Mouse (Mus musculus): ENCODE data around the gene Psmd12. TPM values are rescaled to one million over a fixed set of nuclear protein-coding genes. Genes with fewer than 3 reads are reported as not detected.
A peak's percentile ranks its signal among the peaks of the same experiment; 100 is the strongest.
"Not testable (repeated sequence)": the region's sequence is repeated elsewhere in the genome, so short reads cannot be mapped to it uniquely, and the experiment has no call there.

The Psmd12 gene
- polyA plus RNA-seq, 1 experiment from 2014 or later = 154 TPM

GRCm38 (mm10) chr11:107509631-107510338 lies 30.5 kb downstream of the Psmd12 start:
- 19% methylated on average over 11 of the region's 11 CpGs for WGBS
- no peaks in the 10 kb centered on the region for H3K36me3 ChIP-seq (ENCODE audit: control insufficient read depth, insufficient read depth, low read length)
- peak; percentile 38; the same call in 1 of the 2 replicates for ATAC-seq (ENCODE audit: low read depth)
- peaks cover 8% of the 10 kb centered on the region; the same call in 1 of the 2 replicates for H3K4me1 ChIP-seq (ENCODE audit: control insufficient read depth, insufficient read depth, low read length)
- H3K27ac ChIP-seq (replicated peaks; ENCODE audit: low read depth, low read length) = no peak overlapping the region
- H3K9ac ChIP-seq (ENCODE audit: low read depth, low read length) = no peak overlapping the region
- no peak overlapping the region for H3K4me3 ChIP-seq (ENCODE audit: low read depth, low read length)
- H3K27me3 ChIP-seq (replicated peaks; ENCODE audit: control insufficient read depth, insufficient read depth, low read length) = no peaks in the 10 kb centered on the region
- no peaks in the 10 kb centered on the region for H3K9me3 ChIP-seq (ENCODE audit: control insufficient read depth, low read length)
- DNase-seq (ENCODE audit: low spot score) = peak; percentile 24
- peak overlapping the region; percentile 29 for H3K4me2 ChIP-seq (ENCODE audit: low read depth, low read length)

- H3K4me1 ChIP-seq (ENCODE audit: control insufficient read depth, insufficient read depth, low read length) = peaks cover 8% of the 10 kb centered on the region; the same call in 1 of the 2 replicates
- H3K4me3 ChIP-seq (ENCODE audit: low read depth, low read length) = no peak overlapping the region
- H3K9me3 ChIP-seq (ENCODE audit: control insufficient read depth, low read length) = no peaks in the 10 kb centered on the region
- no peaks in the 10 kb centered on the region for H3K36me3 ChIP-seq (ENCODE audit: control insufficient read depth, insufficient read depth, low read length)
- DNase-seq (ENCODE audit: low spot score) (peak; percentile 72), ATAC-seq (ENCODE audit: low read depth) (peak; percentile 50; the same call in 1 of the 2 replicates)
- 5% methylated on average over 18 of the region's 18 CpGs for WGBS
- no peaks in the 10 kb centered on the region for H3K27me3 ChIP-seq (replicated peaks; ENCODE audit: control insufficient read depth, insufficient read depth, low read length)
- H3K9ac ChIP-seq (ENCODE audit: low read depth, low read length) = no peak overlapping the region
- 0 out of 2 replicates have a peak overlapping the region, but pooled peaks have one; percentile 17 for H3K27ac ChIP-seq (replicated peaks; ENCODE audit: low read depth, low read length)
- H3K4me2 ChIP-seq (ENCODE audit: low read depth, low read length) = peak overlapping the region; percentile 33
Observed at GRCm38 (mm10) chr11:107510362-107511269, 31.3 kb downstream of the Psmd12 start.

- not testable (repeated sequence) for H3K4me2 ChIP-seq (ENCODE audit: low read depth, low read length); H3K9me3 ChIP-seq (ENCODE audit: control insufficient read depth, low read length); H3K4me1 ChIP-seq (ENCODE audit: control insufficient read depth, insufficient read depth, low read length); H3K36me3 ChIP-seq (ENCODE audit: control insufficient read depth, insufficient read depth, low read length); H3K4me3 ChIP-seq (ENCODE audit: low read depth, low read length); H3K27me3 ChIP-seq (replicated peaks; ENCODE audit: control insufficient read depth, insufficient read depth, low read length); H3K27ac ChIP-seq (replicated peaks; ENCODE audit: low read depth, low read length); H3K9ac ChIP-seq (ENCODE audit: low read depth, low read length)
- DNase-seq (ENCODE audit: low spot score) (peak; percentile 82), ATAC-seq (ENCODE audit: low read depth) (0 out of 2 replicates have a peak, but pooled peaks have one; percentile 7)
- 53% methylated on average over 5 of the region's 5 CpGs for WGBS
Observed at GRCm38 (mm10) chr11:107511954-107512353, 32.7 kb downstream of the Psmd12 start.

GRCm38 (mm10) chr11:107513047-107513446 lies 33.8 kb downstream of the Psmd12 start:
- Histone ChIP-seq H3K9me3 (ENCODE audit: control insufficient read depth, low read length) (no peaks in the 10 kb centered on the region), H3K27ac (replicated peaks; ENCODE audit: low read depth, low read length) (peak overlapping the region; percentile 45), H3K27me3 (replicated peaks; ENCODE audit: control insufficient read depth, insufficient read depth, low read length) (no peaks in the 10 kb centered on the region), H3K4me2 (ENCODE audit: low read depth, low read length) (peak overlapping the region; percentile 13; the same call in 1 of the 2 replicates), H3K4me1 (ENCODE audit: control insufficient read depth, insufficient read depth, low read length) (peaks cover 8% of the 10 kb centered on the region; the same call in 1 of the 2 replicates), H3K4me3 (ENCODE audit: low read depth, low read length) (no peak overlapping the region), H3K9ac (ENCODE audit: low read depth, low read length) (no peak overlapping the region), H3K36me3 (ENCODE audit: control insufficient read depth, insufficient read depth, low read length) (no peaks in the 10 kb centered on the region)
- WGBS = 48% methylated on average over 10 of the region's 10 CpGs
- DNase-seq (ENCODE audit: low spot score) (peak; percentile 89), ATAC-seq (ENCODE audit: low read depth) (peak; percentile 38; the same call in 1 of the 2 replicates)

- 0 out of 2 replicates have a peak, but pooled peaks cover 4% of the 10 kb centered on the region for H3K4me1 ChIP-seq (ENCODE audit: control insufficient read depth, insufficient read depth, low read length)
- no peak overlapping the region for H3K27ac ChIP-seq (replicated peaks; ENCODE audit: low read depth, low read length)
- H3K9me3 ChIP-seq (ENCODE audit: control insufficient read depth, low read length) = no peaks in the 10 kb centered on the region
- WGBS = 93% methylated on average over 2 of the region's 2 CpGs
- no peak for ATAC-seq (ENCODE audit: low read depth)
- H3K4me2 ChIP-seq (ENCODE audit: low read depth, low read length) = no peak overlapping the region
- no peaks in the 10 kb centered on the region for H3K27me3 ChIP-seq (replicated peaks; ENCODE audit: control insufficient read depth, insufficient read depth, low read length)
- DNase-seq (ENCODE audit: low spot score) = no peak
- H3K36me3 ChIP-seq (ENCODE audit: control insufficient read depth, insufficient read depth, low read length) = no peaks in the 10 kb centered on the region
- no peak overlapping the region for H3K9ac ChIP-seq (ENCODE audit: low read depth, low read length)
- H3K4me3 ChIP-seq (ENCODE audit: low read depth, low read length) = no peak overlapping the region
Observed at GRCm38 (mm10) chr11:107516387-107516786, 37.1 kb downstream of the Psmd12 start.

- no peak for ATAC-seq (ENCODE audit: low read depth)
- WGBS = 78% methylated on average over 5 of the region's 5 CpGs
- no peak overlapping the region for H3K27ac ChIP-seq (replicated peaks; ENCODE audit: low read depth, low read length)
- H3K4me2 ChIP-seq (ENCODE audit: low read depth, low read length) = no peak overlapping the region
- no peaks in the 10 kb centered on the region for H3K36me3 ChIP-seq (ENCODE audit: control insufficient read depth, insufficient read depth, low read length)
- H3K4me1 ChIP-seq (ENCODE audit: control insufficient read depth, insufficient read depth, low read length) = no peaks in the 10 kb centered on the region
- no peak overlapping the region for H3K9ac ChIP-seq (ENCODE audit: low read depth, low read length)
- no peaks in the 10 kb centered on the region for H3K27me3 ChIP-seq (replicated peaks; ENCODE audit: control insufficient read depth, insufficient read depth, low read length)
- H3K9me3 ChIP-seq (ENCODE audit: control insufficient read depth, low read length) = no peaks in the 10 kb centered on the region
- no peak overlapping the region for H3K4me3 ChIP-seq (ENCODE audit: low read depth, low read length)
- DNase-seq (ENCODE audit: low spot score) = no peak
Observed at GRCm38 (mm10) chr11:107518645-107519429, 39.6 kb downstream of the Psmd12 start.

GRCm38 (mm10) chr11:107521153-107521552 lies 41.9 kb downstream of the Psmd12 start:
- Histone ChIP-seq H3K4me2 (ENCODE audit: low read depth, low read length) (no peak overlapping the region), H3K27me3 (replicated peaks; ENCODE audit: control insufficient read depth, insufficient read depth, low read length) (no peaks in the 10 kb centered on the region), H3K36me3 (ENCODE audit: control insufficient read depth, insufficient read depth, low read length) (no peaks in the 10 kb centered on the region), H3K9ac (ENCODE audit: low read depth, low read length) (no peak overlapping the region), H3K27ac (replicated peaks; ENCODE audit: low read depth, low read length) (no peak overlapping the region), H3K4me1 (ENCODE audit: control insufficient read depth, insufficient read depth, low read length) (no peaks in the 10 kb centered on the region), H3K9me3 (ENCODE audit: control insufficient read depth, low read length) (no peaks in the 10 kb centered on the region), H3K4me3 (ENCODE audit: low read depth, low read length) (no peak overlapping the region)
- no peak for ATAC-seq (ENCODE audit: low read depth)
- WGBS = 67% methylated on average over 1 of the region's 1 CpGs
- no peak for DNase-seq (ENCODE audit: low spot score)

GRCm38 (mm10) chr11:107524966-107525365 lies 45.7 kb downstream of the Psmd12 start:
- WGBS = 71% methylated on average over 1 of the region's 1 CpGs
- no peak overlapping the region for H3K4me3 ChIP-seq (ENCODE audit: low read depth, low read length)
- no peak for ATAC-seq (ENCODE audit: low read depth)

More at GRCm38 (mm10) chr11:107524966-107525365, 45.7 kb downstream of the Psmd12 start:
- H3K9me3 ChIP-seq (ENCODE audit: control insufficient read depth, low read length) = no peaks in the 10 kb centered on the region
- no peak overlapping the region for H3K4me2 ChIP-seq (ENCODE audit: low read depth, low read length)
- H3K9ac ChIP-seq (ENCODE audit: low read depth, low read length) = no peak overlapping the region
- H3K27ac ChIP-seq (replicated peaks; ENCODE audit: low read depth, low read length) = no peak overlapping the region
- no peaks in the 10 kb centered on the region for H3K27me3 ChIP-seq (replicated peaks; ENCODE audit: control insufficient read depth, insufficient read depth, low read length)
- H3K4me1 ChIP-seq (ENCODE audit: control insufficient read depth, insufficient read depth, low read length) = no peaks in the 10 kb centered on the region
- DNase-seq (ENCODE audit: low spot score) = no peak
- no peaks in the 10 kb centered on the region for H3K36me3 ChIP-seq (ENCODE audit: control insufficient read depth, insufficient read depth, low read length)

All from embryonic facial prominence, embryonic 14.5 days (tissue).